Mouse (Mus musculus) olfactory bulb, adult 2 months (tissue): ENCODE results near the gene Ntng1.

Experiments used
- CTCF ChIP-seq: fragments of 200-500 bp; IDR thresholded peaks from 2 replicates; pipeline ENCODE4 v1.5.1; 2012; ENCODE audit warnings: low read depth, mild to moderate bottlenecking, low read length, moderate library complexity; ENCODE audit not compliant: insufficient read depth
- POLR2A ChIP-seq: fragments of 200-500 bp; IDR thresholded peaks from 2 replicates; pipeline ENCODE4 v1.6.1; 2012; ENCODE audit warnings: mild to moderate bottlenecking, low read depth, low read length, moderate library complexity; ENCODE audit not compliant: insufficient read depth

DNA sequence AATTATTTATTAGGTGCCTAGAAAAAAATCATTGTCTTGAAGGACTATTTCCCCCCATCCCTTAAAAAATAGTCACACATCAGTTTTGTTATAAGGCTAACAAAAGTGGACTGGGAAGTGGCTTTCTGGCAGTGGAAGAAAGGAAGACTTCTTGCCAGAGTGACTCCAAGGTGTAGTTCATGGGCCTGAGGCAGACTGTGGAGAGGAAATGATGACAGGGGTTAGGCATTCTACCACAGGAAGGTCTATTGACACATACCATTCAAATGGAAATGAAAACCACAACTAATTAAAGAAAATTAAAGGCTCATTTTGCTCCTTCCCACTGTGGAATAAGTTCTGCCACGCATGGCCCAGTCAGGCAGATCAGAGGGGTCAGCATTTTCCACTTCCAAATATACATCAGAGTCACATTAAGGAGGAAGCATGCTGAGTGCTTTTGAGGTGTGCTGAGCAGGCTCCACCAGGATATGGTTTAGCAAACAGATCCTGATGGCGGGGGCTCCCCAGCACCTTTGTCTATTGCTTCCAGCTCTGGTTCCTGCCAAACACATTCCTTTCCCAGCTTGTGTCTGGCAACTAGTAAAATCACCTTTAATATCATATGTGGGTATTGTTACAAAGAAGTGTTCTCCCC lies 403.2 kb downstream of the Ntng1 start:
- TF ChIP-seq CTCF (no peak), POLR2A (no peak)
